Mouse (Mus musculus): ENCODE measurements around the gene Pofut2. TPM values are rescaled to one million over a fixed set of nuclear protein-coding genes. Genes with fewer than 3 reads are reported as not detected.

The Pofut2 gene
- total RNA-seq, 2 experiments from 2014 or later: 5.9 to 9.7 TPM

GRCm38 (mm10) chr10:77227368-77227723 is 31.7 kb upstream of the Pofut2 start:
- ATAC-seq (replicated peaks; ENCODE audit: low FRiP score, poor library complexity, severe bottlenecking): no peak

- ATAC-seq (replicated peaks; ENCODE audit: low FRiP score, poor library complexity, severe bottlenecking): no peak
These were observed 29.1 kb upstream of the Pofut2 start for GRCm38 (mm10) chr10:77229609-77230595.

DNA sequence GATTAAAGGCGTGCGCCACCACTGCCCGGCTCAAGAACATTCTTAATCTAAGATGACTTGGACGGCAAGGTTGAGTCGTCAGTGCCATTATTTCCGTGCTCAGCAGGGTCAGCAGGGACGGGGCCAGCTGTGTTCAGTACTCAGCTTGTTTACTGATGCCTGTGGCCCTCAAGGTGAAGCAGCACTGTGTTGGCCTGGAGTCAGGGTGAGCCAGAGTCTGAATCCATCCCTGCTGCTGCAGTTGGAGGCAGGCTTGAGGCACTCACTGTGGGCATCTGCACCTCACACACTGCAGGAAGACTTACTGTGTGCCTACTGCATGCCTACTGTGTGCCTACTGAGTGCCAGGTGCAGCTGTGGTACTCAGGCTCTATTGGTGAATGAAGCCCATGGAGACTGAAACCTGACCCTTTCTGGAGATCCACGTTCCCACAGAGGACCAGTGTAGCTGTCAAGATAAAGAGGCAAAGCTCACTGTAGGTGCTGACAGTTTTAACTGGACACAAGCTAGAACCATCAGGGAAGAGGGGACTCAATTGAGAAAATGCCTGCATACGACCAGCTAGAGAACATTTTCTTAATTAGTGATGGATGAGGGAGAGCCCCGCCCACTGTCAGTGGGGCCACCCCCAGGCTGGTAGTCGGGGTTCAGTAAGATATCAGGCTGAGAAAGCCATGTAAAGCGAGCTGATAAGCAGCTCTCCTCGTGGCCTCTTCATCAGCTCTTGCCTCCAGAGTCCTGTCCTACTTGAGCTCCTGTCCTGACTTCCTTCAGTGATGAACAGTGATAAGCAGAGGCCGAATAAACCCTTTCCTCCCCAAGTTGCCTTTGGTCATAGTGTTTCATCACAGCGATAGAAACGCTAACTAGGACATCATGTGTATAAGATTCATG is 26.9 kb upstream of the Pofut2 start:
- ATAC-seq (replicated peaks; ENCODE audit: low FRiP score, poor library complexity, severe bottlenecking): peak; percentile 94

DNA sequence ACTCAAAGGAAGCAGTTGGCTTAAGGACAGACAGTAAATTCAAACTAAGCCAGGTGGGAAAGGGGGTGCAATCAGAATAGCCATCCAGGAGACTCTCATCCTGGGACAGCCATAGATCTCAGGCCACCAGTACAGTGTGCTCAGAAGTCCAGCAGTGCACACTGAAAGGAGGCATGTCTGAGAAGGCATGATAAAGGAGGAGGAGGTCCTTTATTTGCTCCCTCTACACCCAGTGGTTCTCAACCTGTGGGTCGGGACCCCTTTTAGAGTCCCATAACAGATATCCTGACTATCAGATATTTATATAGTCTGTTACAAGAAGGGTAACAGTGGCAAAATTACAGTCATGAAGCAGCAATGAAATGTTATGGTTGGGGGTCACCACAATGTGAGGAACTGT is 25.8 kb upstream of the Pofut2 start:
- no peak for ATAC-seq (replicated peaks; ENCODE audit: low FRiP score, poor library complexity, severe bottlenecking)

DNA sequence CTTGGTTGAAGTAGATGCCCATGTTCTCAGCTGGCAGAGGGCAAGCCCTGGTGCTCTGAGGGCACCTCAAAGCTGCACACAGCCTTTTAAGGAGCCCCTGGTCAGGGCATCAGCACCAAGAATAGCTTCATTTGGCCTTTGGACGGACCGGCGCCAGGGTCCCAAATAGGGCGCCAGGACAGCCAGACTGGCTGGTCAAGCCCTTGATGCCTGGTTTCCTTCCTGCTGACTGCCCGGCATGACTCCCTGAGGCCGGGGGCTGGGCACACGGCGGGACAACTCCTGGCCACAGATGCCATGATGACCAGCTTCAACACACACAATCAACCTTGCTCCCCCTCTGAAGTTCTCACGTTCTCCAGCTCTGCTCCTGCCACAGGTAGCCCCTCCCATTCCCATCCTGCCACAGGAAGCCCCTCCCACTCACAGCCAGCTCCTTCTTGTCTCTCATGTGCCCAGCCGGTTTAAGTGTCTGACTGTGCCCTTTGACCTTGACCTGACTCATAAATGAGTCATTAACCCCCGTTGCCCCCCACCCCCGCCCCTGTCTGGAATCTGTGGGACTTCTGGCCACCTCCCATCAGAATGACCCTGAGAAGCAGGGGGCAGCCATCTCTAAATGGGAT is 23.9 kb upstream of the Pofut2 start:
- no peak for ATAC-seq (replicated peaks; ENCODE audit: low FRiP score, poor library complexity, severe bottlenecking)

- ATAC-seq (replicated peaks; ENCODE audit: low FRiP score, poor library complexity, severe bottlenecking): peak; percentile 48; the same call in 1 of the 2 replicates
These were observed 21.0 kb upstream of the Pofut2 start for GRCm38 (mm10) chr10:77237795-77238580.

DNA sequence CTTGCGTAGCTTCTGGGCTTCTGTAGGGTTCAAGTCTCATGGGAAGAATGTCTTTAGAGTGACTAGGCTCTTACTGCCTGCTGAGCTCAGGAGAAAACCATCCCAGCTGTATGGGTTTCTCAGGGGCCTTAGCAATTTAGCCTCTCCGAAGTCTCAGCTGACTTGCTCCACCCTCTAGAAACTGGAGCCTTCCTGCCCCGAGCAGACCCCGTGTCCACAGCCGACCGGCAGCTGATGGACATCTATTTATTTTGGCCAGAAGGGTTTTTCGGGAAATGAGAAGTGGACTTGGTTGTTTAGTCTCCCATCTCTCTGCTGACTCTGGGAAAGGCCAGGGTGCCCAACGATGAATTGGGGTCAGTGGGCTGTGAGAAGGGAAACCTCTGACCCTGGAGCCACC is 18.3 kb upstream of the Pofut2 start:
- ATAC-seq (replicated peaks; ENCODE audit: low FRiP score, poor library complexity, severe bottlenecking): no peak

DNA sequence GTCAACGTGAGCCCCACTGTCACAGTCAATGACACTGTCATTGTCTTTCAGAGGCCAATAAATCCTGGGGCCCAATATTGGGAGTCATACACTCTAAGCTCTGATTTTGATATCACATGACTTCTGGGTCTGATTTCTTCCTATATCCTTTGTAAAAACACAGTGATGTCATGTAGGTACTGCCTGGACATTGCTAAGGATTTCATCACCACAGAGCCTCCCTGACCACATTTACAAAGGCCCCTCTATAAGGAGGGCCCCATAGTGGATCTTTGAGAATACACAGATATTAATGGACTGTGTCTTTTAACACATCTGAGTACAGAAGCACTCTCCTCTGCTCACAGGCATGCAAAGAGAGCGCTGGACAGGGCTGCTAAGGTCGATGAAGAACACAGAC is 16.6 kb upstream of the Pofut2 start:
- no peak for ATAC-seq (replicated peaks; ENCODE audit: low FRiP score, poor library complexity, severe bottlenecking)

GRCm38 (mm10) chr10:77242871-77243270 is 16.1 kb upstream of the Pofut2 start:
- no peak for ATAC-seq (replicated peaks; ENCODE audit: low FRiP score, poor library complexity, severe bottlenecking)

GRCm38 (mm10) chr10:77243572-77244161 is 15.4 kb upstream of the Pofut2 start:
- no peak for ATAC-seq (replicated peaks; ENCODE audit: low FRiP score, poor library complexity, severe bottlenecking)

- ATAC-seq (replicated peaks; ENCODE audit: low FRiP score, poor library complexity, severe bottlenecking): no peak
These were observed 14.2 kb upstream of the Pofut2 start for GRCm38 (mm10) chr10:77244777-77245176.

- ATAC-seq (replicated peaks; ENCODE audit: low FRiP score, poor library complexity, severe bottlenecking): no peak
These were observed 12.0 kb upstream of the Pofut2 start for GRCm38 (mm10) chr10:77247048-77247447.

DNA sequence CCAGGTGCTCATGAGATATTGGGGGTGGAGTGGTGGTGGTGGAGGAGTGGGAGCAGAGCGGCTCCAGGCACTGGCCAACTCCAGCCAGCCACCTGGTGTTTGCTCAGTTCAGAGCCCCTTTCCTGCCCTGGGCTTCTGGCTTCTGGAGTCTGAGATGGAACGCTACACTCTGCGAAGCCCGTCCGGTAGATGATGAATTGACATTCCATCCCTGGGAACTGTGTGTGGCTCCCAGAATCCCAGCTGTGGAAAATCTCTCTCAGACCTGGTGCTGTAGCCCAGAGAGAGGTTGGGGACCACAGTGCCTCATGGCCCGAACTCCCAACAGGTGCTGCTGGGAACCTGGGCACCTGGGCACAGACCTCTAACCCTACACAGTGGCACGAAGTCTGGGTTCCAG is 11.3 kb upstream of the Pofut2 start:
- ATAC-seq (replicated peaks; ENCODE audit: low FRiP score, poor library complexity, severe bottlenecking): no peak

- no peak for ATAC-seq (replicated peaks; ENCODE audit: low FRiP score, poor library complexity, severe bottlenecking)
These were observed 7.7 kb upstream of the Pofut2 start for GRCm38 (mm10) chr10:77251223-77251783.

DNA sequence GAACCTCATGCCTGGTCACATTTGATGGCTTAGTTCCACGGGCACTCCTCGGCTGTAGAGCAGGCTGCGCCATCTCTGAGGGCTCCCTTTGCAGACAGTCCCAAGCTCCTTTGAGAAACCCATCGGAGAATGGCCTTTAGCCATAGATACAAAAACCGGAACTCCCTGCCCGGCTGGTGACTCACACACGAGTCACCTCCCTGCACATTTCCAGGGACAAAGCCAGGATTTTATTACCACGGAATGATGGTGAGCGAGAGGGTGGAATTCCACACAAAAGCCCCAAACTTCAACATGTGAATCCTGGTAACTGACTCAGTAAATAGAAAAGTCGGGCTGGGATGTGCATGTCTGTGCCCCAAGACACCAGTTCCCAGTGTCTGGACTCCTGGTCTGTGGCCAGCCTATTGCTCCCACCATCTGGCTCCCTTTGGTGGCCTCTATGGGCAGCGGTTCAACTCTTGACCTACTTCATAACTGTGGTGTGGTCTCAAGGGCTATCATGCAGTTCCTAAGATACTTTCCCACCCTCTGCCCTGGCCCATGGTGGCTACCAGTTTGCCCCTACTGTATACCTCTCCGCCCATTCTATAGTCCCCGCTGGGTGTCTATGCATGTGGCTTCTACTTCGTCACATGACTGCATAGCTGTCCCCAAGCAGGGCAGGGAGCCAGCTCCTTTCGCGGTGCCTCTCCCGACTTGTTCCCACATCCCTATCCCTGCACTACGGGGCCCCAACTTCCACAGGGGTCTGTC is 7.1 kb upstream of the Pofut2 start:
- ATAC-seq (replicated peaks; ENCODE audit: low FRiP score, poor library complexity, severe bottlenecking): no peak

DNA sequence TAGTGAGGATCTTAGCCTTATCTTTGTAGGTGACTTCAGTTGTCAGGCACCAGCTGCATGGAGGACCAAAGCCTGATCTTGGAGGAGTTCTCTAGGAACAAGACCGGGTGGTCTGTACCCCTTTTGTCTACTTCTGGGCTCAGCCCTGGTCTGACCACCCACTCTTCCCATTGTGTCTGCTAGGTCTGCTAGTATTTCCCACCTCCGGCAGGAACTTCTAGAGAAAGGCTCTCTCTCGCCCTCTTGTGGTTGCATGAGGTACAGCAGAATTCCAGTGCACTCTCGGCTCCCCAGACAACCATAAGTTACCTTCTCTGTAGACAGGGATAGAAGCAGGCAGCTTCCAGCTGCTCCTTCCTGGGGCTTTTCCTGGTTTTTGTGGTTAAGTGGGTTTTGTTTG is 6.2 kb upstream of the Pofut2 start:
- peak; percentile 81 for ATAC-seq (replicated peaks; ENCODE audit: low FRiP score, poor library complexity, severe bottlenecking)

GRCm38 (mm10) chr10:77255231-77255630 is 3.8 kb upstream of the Pofut2 start:
- ATAC-seq (replicated peaks; ENCODE audit: low FRiP score, poor library complexity, severe bottlenecking): no peak

GRCm38 (mm10) chr10:77255676-77256075 is 3.3 kb upstream of the Pofut2 start:
- no peak for ATAC-seq (replicated peaks; ENCODE audit: low FRiP score, poor library complexity, severe bottlenecking)
